Mouse (Mus musculus) CD8-positive naive resting alpha-beta T cell, adult 2 months (primary cell): ENCODE measurements around the gene Slc25a30.
"Not testable (repeated sequence)": the region's sequence is repeated elsewhere in the genome, so short reads cannot be mapped to it uniquely, and the experiment has no call there.

ENCODE experiments used
- DNase-seq, 2 experiments: peaks; one replicate each; pipeline ENCODE4 v3.0.0; 2022; ENCODE audit warnings: low read depth in 2 of 2, low spot score in 2 of 2

The Slc25a30 gene

GRCm38 (mm10) chr14:75793110-75793509, 6.3 kb upstream of the Slc25a30 start:
- no peak for DNase-seq

GRCm38 (mm10) chr14:75791372-75791771, 4.5 kb upstream of the Slc25a30 start:
- no peak for DNase-seq

- no peak for DNase-seq
Measured at GRCm38 (mm10) chr14:75790411-75790996, 3.7 kb upstream of the Slc25a30 start.

- DNase-seq = no peak
Measured at GRCm38 (mm10) chr14:75789291-75789690, 2.5 kb upstream of the Slc25a30 start.

- no peak for DNase-seq
Measured at GRCm38 (mm10) chr14:75787794-75788175, 948 bp upstream of the Slc25a30 start.

GRCm38 (mm10) chr14:75786424-75786867, 391 bp downstream of the Slc25a30 start:
- DNase-seq = peak; percentile 44 to 53

GRCm38 (mm10) chr14:75779913-75780312, 6.9 kb downstream of the Slc25a30 start:
- DNase-seq = no peak

GRCm38 (mm10) chr14:75776637-75777036, 10.2 kb downstream of the Slc25a30 start:
- no peak for DNase-seq

GRCm38 (mm10) chr14:75773431-75773830, 13.4 kb downstream of the Slc25a30 start:
- DNase-seq = no peak

- not testable (repeated sequence) for DNase-seq
Measured at GRCm38 (mm10) chr14:75772407-75772806, 14.4 kb downstream of the Slc25a30 start.

- DNase-seq = no peak
Measured at GRCm38 (mm10) chr14:75771101-75771501, 15.7 kb downstream of the Slc25a30 start.

- peak; percentile 62 to 68 for DNase-seq
Measured at GRCm38 (mm10) chr14:75769334-75769733, 17.5 kb downstream of the Slc25a30 start.

- DNase-seq = no peak
Measured at GRCm38 (mm10) chr14:75768275-75768608, 18.6 kb downstream of the Slc25a30 start.

- peak; percentile 44 to 69 for DNase-seq
Measured at GRCm38 (mm10) chr14:75767492-75768274, 19.2 kb downstream of the Slc25a30 start.

GRCm38 (mm10) chr14:75761028-75761805, 25.6 kb downstream of the Slc25a30 start:
- peak; percentile 25 to 55 for DNase-seq

GRCm38 (mm10) chr14:75758401-75758800, 28.4 kb downstream of the Slc25a30 start:
- DNase-seq = no peak

- DNase-seq = no peak
Measured at GRCm38 (mm10) chr14:75757821-75758220, 29.0 kb downstream of the Slc25a30 start.

GRCm38 (mm10) chr14:75756971-75757370, 29.9 kb downstream of the Slc25a30 start:
- no peak for DNase-seq

- DNase-seq = peak; percentile 93
Measured at GRCm38 (mm10) chr14:75753991-75754817, 32.6 kb downstream of the Slc25a30 start, which contains the start of gene Cog3. Gene Cog3 (minus strand): TSS chr14:75754517.

- no peak for DNase-seq
Measured at GRCm38 (mm10) chr14:75753206-75753605, 33.6 kb downstream of the Slc25a30 start.

GRCm38 (mm10) chr14:75751040-75751439, 35.8 kb downstream of the Slc25a30 start:
- no peak for DNase-seq
